Mouse (Mus musculus): ENCODE measurements around the gene Rnf152. TPM values are rescaled to one million over a fixed set of nuclear protein-coding genes. Genes with fewer than 3 reads are reported as not detected.

The Rnf152 gene
- polyA plus RNA-seq, 1 experiment from 2014 or later, result 0.28 TPM

- Histone ChIP-seq H3K4me3 (no peak overlapping the region), H3K9me3 (no peaks in the 10 kb centered on the region), H3K27me3 (ENCODE audit: insufficient read depth, poor library complexity, severe bottlenecking) (no peaks in the 10 kb centered on the region), H3K27ac (no peak overlapping the region), H3K4me1 (no peaks in the 10 kb centered on the region), H3K36me3 (no peaks in the 10 kb centered on the region)
- no peak for DNase-seq (ENCODE audit: low spot score)
- WGBS, result 81% methylated on average over 2 of the region's 2 CpGs
These were observed 64.7 kb downstream of the Rnf152 start for GRCm38 (mm10) chr1:105291859-105292258.

DNA sequence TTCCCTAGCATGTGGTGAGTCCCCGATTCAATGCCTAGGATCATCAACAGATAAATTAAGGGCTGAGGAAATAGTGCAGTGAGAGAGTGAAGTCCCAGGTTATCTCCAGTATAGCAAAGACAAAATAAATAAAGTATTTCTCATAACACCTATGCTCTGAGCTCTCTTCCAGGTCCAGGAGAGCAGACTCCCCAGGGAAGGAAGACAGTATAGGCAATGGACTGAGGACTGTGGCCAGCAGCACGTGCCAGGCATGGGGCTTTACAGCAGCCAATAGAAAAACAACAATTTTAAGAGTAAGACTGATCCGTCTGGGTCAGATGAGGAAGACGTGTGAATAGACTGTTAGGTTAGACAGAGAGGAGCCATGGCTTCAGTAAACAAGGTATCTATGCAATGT, 69.0 kb downstream of the Rnf152 start:
- no peaks in the 10 kb centered on the region for H3K36me3 ChIP-seq
- H3K9me3 ChIP-seq, result no peaks in the 10 kb centered on the region
- no peaks in the 10 kb centered on the region for H3K4me1 ChIP-seq
- H3K4me3 ChIP-seq, result no peak overlapping the region
- no peaks in the 10 kb centered on the region for H3K27me3 ChIP-seq (ENCODE audit: insufficient read depth, poor library complexity, severe bottlenecking)
- H3K27ac ChIP-seq, result no peak overlapping the region
- 76% methylated on average over 4 of the region's 4 CpGs for WGBS
- no peak for DNase-seq (ENCODE audit: low spot score)

GRCm38 (mm10) chr1:105286906-105287305, 69.6 kb downstream of the Rnf152 start:
- Histone ChIP-seq H3K27me3 (ENCODE audit: insufficient read depth, poor library complexity, severe bottlenecking) (no peaks in the 10 kb centered on the region), H3K36me3 (no peaks in the 10 kb centered on the region), H3K4me3 (no peak overlapping the region), H3K4me1 (no peaks in the 10 kb centered on the region), H3K27ac (no peak overlapping the region), H3K9me3 (no peaks in the 10 kb centered on the region)
- no peak for DNase-seq (ENCODE audit: low spot score)
- WGBS, result 63% methylated on average over 5 of the region's 5 CpGs

DNA sequence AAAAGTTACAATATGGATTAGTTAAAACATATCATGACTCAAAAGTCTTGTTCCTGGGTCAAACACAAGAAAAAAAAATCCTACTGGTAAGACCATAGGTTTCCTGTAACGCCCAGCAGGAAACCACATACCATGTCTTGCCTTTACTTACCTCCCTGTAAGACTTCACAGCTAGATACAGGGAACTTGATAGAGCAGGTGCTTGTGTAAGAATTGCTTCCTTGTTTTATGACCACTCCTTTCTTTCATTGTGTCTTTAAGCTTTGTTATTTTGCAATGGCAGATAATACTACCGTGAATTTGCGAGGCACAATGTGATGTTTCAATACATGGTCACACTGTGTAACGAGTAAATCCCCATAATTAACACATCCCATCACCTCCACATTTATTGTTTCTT, 71.5 kb downstream of the Rnf152 start:
- H3K9me3 ChIP-seq, result no peaks in the 10 kb centered on the region
- no peak overlapping the region for H3K4me3 ChIP-seq
- H3K36me3 ChIP-seq, result no peaks in the 10 kb centered on the region
- DNase-seq (ENCODE audit: low spot score), result no peak
- H3K27me3 ChIP-seq (ENCODE audit: insufficient read depth, poor library complexity, severe bottlenecking), result no peaks in the 10 kb centered on the region
- H3K27ac ChIP-seq, result no peak overlapping the region
- H3K4me1 ChIP-seq, result no peaks in the 10 kb centered on the region
- WGBS, result 84% methylated on average over 4 of the region's 4 CpGs

GRCm38 (mm10) chr1:105284116-105284515, 72.4 kb downstream of the Rnf152 start:
- no peaks in the 10 kb centered on the region for H3K36me3 ChIP-seq
- DNase-seq (ENCODE audit: low spot score), result no peak
- no peak overlapping the region for H3K4me3 ChIP-seq
- no peak overlapping the region for H3K27ac ChIP-seq
- no peaks in the 10 kb centered on the region for H3K4me1 ChIP-seq
- H3K27me3 ChIP-seq (ENCODE audit: insufficient read depth, poor library complexity, severe bottlenecking), result no peaks in the 10 kb centered on the region
- no peaks in the 10 kb centered on the region for H3K9me3 ChIP-seq
- 58% methylated on average over 8 of the region's 8 CpGs for WGBS

GRCm38 (mm10) chr1:105281277-105281676, 75.2 kb downstream of the Rnf152 start:
- no peaks in the 10 kb centered on the region for H3K36me3 ChIP-seq
- H3K27ac ChIP-seq, result no peak overlapping the region
- 76% methylated on average over 3 of the region's 3 CpGs for WGBS
- no peaks in the 10 kb centered on the region for H3K9me3 ChIP-seq
- no peak overlapping the region for H3K4me3 ChIP-seq
- no peaks in the 10 kb centered on the region for H3K27me3 ChIP-seq (ENCODE audit: insufficient read depth, poor library complexity, severe bottlenecking)
- no peak for DNase-seq (ENCODE audit: low spot score)
- H3K4me1 ChIP-seq, result no peaks in the 10 kb centered on the region

- 80% methylated on average over 2 of the region's 2 CpGs for WGBS
- H3K27ac ChIP-seq, result no peak overlapping the region
These were observed 76.3 kb downstream of the Rnf152 start for GRCm38 (mm10) chr1:105280160-105280559.

DNA sequence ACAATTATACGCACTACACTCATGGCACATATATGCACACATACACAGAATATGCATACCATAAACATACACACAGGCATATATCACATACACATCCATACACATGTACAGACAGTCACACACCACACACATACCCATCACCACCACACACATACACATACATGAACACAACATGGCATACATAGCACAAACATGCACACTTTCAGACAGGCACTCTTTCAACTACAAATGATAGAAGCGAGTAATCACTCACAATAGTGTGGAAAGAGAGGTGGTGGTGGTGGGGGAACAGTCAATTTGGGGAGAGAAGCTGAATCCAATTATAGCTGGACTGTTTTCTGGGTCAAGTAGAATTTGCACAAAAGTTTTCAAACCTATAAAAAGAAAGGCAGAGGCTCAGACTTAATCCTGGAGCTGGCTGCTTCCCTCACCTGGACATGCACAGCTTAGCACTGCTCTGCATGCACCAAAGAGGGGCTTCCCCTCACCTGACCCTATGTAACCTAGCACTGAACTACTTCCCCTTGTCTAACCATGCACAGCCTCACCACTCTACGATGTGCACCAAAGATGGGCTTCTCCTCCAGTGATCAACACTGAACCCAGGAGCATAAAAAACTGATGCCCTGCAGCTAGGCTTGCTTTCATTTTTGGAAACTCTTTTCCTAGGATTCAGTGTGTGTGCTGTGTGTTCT, 81.9 kb downstream of the Rnf152 start:
- WGBS, result 86% methylated on average over 3 of the region's 3 CpGs
- Histone ChIP-seq H3K27ac (no peak overlapping the region), H3K9me3 (no peaks in the 10 kb centered on the region), H3K27me3 (ENCODE audit: insufficient read depth, poor library complexity, severe bottlenecking) (no peaks in the 10 kb centered on the region), H3K4me3 (no peak overlapping the region), H3K36me3 (no peaks in the 10 kb centered on the region), H3K4me1 (no peaks in the 10 kb centered on the region)
- no peak for DNase-seq (ENCODE audit: low spot score)

More at GRCm38 (mm10) chr1:105280160-105280559, 76.3 kb downstream of the Rnf152 start:
- Histone ChIP-seq H3K36me3 (no peaks in the 10 kb centered on the region), H3K4me1 (no peaks in the 10 kb centered on the region), H3K27me3 (ENCODE audit: insufficient read depth, poor library complexity, severe bottlenecking) (no peaks in the 10 kb centered on the region), H3K9me3 (no peaks in the 10 kb centered on the region), H3K4me3 (no peak overlapping the region)
- no peak for DNase-seq (ENCODE audit: low spot score)

DNA sequence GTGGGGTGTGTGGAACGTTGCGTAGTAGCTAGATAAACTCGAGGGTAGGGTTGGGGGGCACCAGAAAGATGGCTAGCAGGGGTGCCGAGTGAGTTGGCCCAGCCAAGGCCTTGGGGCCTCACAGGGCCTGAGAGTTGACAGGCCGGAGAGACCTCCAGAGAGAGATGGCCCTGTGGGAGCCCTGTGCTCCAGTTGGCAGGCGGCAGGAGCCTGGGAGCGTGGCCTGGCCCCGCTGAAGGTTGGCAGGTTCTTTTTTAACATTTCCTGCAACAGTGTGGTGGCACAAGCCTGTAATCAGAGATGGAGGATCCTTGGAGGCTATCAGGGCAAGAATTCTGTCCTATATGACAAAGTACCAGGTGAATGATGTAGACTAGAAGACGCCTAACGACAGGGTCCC, 85.4 kb downstream of the Rnf152 start:
- H3K4me1 ChIP-seq, result no peaks in the 10 kb centered on the region
- no peak for DNase-seq (ENCODE audit: low spot score)
- no peak overlapping the region for H3K27ac ChIP-seq
- 87% methylated on average over 10 of the region's 10 CpGs for WGBS
- no peaks in the 10 kb centered on the region for H3K36me3 ChIP-seq
- no peaks in the 10 kb centered on the region for H3K9me3 ChIP-seq
- H3K4me3 ChIP-seq, result no peak overlapping the region
- no peaks in the 10 kb centered on the region for H3K27me3 ChIP-seq (ENCODE audit: insufficient read depth, poor library complexity, severe bottlenecking)

DNA sequence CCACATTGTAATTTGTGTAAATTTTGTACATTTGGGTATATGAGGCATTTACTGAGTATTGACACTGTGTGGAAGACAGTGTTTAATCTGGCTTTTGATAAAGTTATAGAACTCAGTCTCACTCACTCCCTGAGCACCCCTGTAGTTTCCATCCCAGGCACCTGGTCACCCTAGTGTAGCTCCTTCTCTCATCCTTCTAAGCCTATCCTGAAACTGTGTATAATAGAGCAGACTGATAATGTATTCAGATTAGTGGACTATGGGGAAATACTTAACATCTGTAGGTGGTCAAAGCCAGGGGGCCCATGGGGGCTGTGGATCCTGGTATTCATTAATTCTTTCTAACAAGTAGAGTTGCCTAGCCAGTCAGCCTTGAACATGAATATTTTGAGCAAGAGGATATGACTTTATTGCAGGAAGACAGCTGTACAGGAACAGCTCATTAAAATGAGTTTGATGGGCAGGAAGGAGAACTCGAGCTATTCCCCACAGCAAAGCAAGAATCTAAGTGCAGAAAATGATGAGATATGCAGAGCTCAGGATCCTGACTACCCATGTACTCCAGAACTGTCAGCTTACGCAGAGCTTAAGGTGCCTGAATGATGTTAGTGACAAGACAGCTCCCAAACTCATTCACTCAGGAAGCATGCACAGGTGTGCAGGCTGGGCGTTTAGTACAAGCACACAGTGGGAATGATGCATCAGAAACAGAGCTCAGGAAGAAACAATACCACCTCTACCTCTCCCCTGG, 93.1 kb downstream of the Rnf152 start:
- WGBS, result 81% methylated on average over 3 of the region's 3 CpGs
- Histone ChIP-seq H3K36me3 (no peaks in the 10 kb centered on the region), H3K27me3 (ENCODE audit: insufficient read depth, poor library complexity, severe bottlenecking) (no peaks in the 10 kb centered on the region), H3K9me3 (no peaks in the 10 kb centered on the region), H3K4me1 (no peaks in the 10 kb centered on the region), H3K27ac (no peak overlapping the region), H3K4me3 (no peak overlapping the region)
- DNase-seq (ENCODE audit: low spot score), result no peak

- Histone ChIP-seq H3K9me3 (no peaks in the 10 kb centered on the region), H3K27me3 (ENCODE audit: insufficient read depth, poor library complexity, severe bottlenecking) (no peaks in the 10 kb centered on the region), H3K36me3 (no peaks in the 10 kb centered on the region), H3K4me3 (no peak overlapping the region), H3K27ac (no peak overlapping the region), H3K4me1 (no peaks in the 10 kb centered on the region)
- 55% methylated on average over 5 of the region's 5 CpGs for WGBS
- no peak for DNase-seq (ENCODE audit: low spot score)
These were observed 96.3 kb downstream of the Rnf152 start for GRCm38 (mm10) chr1:105260200-105260599.

- H3K27me3 ChIP-seq (ENCODE audit: insufficient read depth, poor library complexity, severe bottlenecking), result no peaks in the 10 kb centered on the region
- DNase-seq (ENCODE audit: low spot score), result no peak
- WGBS, result 82% methylated on average over 3 of the region's 3 CpGs
- no peaks in the 10 kb centered on the region for H3K4me1 ChIP-seq
- no peak overlapping the region for H3K27ac ChIP-seq
- no peaks in the 10 kb centered on the region for H3K36me3 ChIP-seq
- H3K9me3 ChIP-seq, result no peaks in the 10 kb centered on the region
- H3K4me3 ChIP-seq, result no peak overlapping the region
These were observed 99.3 kb downstream of the Rnf152 start for GRCm38 (mm10) chr1:105257199-105257598.

GRCm38 (mm10) chr1:105249190-105249589, 107.3 kb downstream of the Rnf152 start:
- no peak for DNase-seq (ENCODE audit: low spot score)
- no peaks in the 10 kb centered on the region for H3K4me1 ChIP-seq
- H3K27ac ChIP-seq, result no peak overlapping the region
- WGBS, result 90% methylated on average over 3 of the region's 3 CpGs
- H3K9me3 ChIP-seq, result no peaks in the 10 kb centered on the region
- no peak overlapping the region for H3K4me3 ChIP-seq
- no peaks in the 10 kb centered on the region for H3K27me3 ChIP-seq (ENCODE audit: insufficient read depth, poor library complexity, severe bottlenecking)
- H3K36me3 ChIP-seq, result no peaks in the 10 kb centered on the region
